Mouse (Mus musculus): ENCODE measurements around the gene Ntrk3. TPM values are rescaled to one million over a fixed set of nuclear protein-coding genes. Genes with fewer than 3 reads are reported as not detected.

Ntrk3 gene
- polyA plus RNA-seq, 1 experiment = 7.7 TPM

- H3K4me3 ChIP-seq (ENCODE audit: control insufficient read depth, low read depth, low read length) = no peak overlapping the region
- no peaks in the 10 kb centered on the region for H3K36me3 ChIP-seq (ENCODE audit: control insufficient read depth, insufficient read depth, low read length)
- H3K27me3 ChIP-seq (ENCODE audit: control insufficient read depth, insufficient read depth, low read length) = no peaks in the 10 kb centered on the region
- TF ChIP-seq POLR2A (IDR thresholded peaks at IDR 0.05; ENCODE audit: control insufficient read depth, low read depth, low read length) (no peak), CTCF (IDR thresholded peaks at IDR 0.05; ENCODE audit: control insufficient read depth, insufficient read depth, insufficient replicate concordance, low read depth, low read length) (no peak)
- H3K4me1 ChIP-seq (ENCODE audit: control insufficient read depth, insufficient read depth, low read length) = no peaks in the 10 kb centered on the region
- H3K27ac ChIP-seq (ENCODE audit: control insufficient read depth, insufficient read depth, low read depth, low read length) = no peak overlapping the region
Observed at GRCm38 (mm10) chr7:78376875-78377274, 360.9 kb downstream of the Ntrk3 start.

GRCm38 (mm10) chr7:78361341-78362309 lies 376.2 kb downstream of the Ntrk3 start:
- no peak overlapping the region for H3K4me3 ChIP-seq (ENCODE audit: control insufficient read depth, low read depth, low read length)
- H3K27ac ChIP-seq (ENCODE audit: control insufficient read depth, insufficient read depth, low read depth, low read length) = no peak overlapping the region
- no peaks in the 10 kb centered on the region for H3K36me3 ChIP-seq (ENCODE audit: control insufficient read depth, insufficient read depth, low read length)
- no peaks in the 10 kb centered on the region for H3K27me3 ChIP-seq (ENCODE audit: control insufficient read depth, insufficient read depth, low read length)
- TF ChIP-seq CTCF (IDR thresholded peaks at IDR 0.05; ENCODE audit: control insufficient read depth, insufficient read depth, insufficient replicate concordance, low read depth, low read length) (no peak), POLR2A (IDR thresholded peaks at IDR 0.05; ENCODE audit: control insufficient read depth, low read depth, low read length) (no peak)
- no peaks in the 10 kb centered on the region for H3K4me1 ChIP-seq (ENCODE audit: control insufficient read depth, insufficient read depth, low read length)

GRCm38 (mm10) chr7:78347464-78347863 lies 390.3 kb downstream of the Ntrk3 start:
- H3K27me3 ChIP-seq (ENCODE audit: control insufficient read depth, insufficient read depth, low read length) = no peaks in the 10 kb centered on the region
- H3K4me3 ChIP-seq (ENCODE audit: control insufficient read depth, low read depth, low read length) = no peak overlapping the region
- no peak overlapping the region for H3K27ac ChIP-seq (ENCODE audit: control insufficient read depth, insufficient read depth, low read depth, low read length)
- TF ChIP-seq CTCF (IDR thresholded peaks at IDR 0.05; ENCODE audit: control insufficient read depth, insufficient read depth, insufficient replicate concordance, low read depth, low read length) (no peak), POLR2A (IDR thresholded peaks at IDR 0.05; ENCODE audit: control insufficient read depth, low read depth, low read length) (no peak)
- H3K4me1 ChIP-seq (ENCODE audit: control insufficient read depth, insufficient read depth, low read length) = no peaks in the 10 kb centered on the region
- H3K36me3 ChIP-seq (ENCODE audit: control insufficient read depth, insufficient read depth, low read length) = no peaks in the 10 kb centered on the region

GRCm38 (mm10) chr7:78333422-78333821 lies 404.4 kb downstream of the Ntrk3 start:
- no peak for TF ChIP-seq CTCF (IDR thresholded peaks at IDR 0.05; ENCODE audit: control insufficient read depth, insufficient read depth, insufficient replicate concordance, low read depth, low read length)
- no peak for TF ChIP-seq POLR2A (IDR thresholded peaks at IDR 0.05; ENCODE audit: control insufficient read depth, low read depth, low read length)
- H3K27ac ChIP-seq (ENCODE audit: control insufficient read depth, insufficient read depth, low read depth, low read length) = no peak overlapping the region
- H3K4me3 ChIP-seq (ENCODE audit: control insufficient read depth, low read depth, low read length) = no peak overlapping the region
- no peaks in the 10 kb centered on the region for H3K4me1 ChIP-seq (ENCODE audit: control insufficient read depth, insufficient read depth, low read length)
- H3K27me3 ChIP-seq (ENCODE audit: control insufficient read depth, insufficient read depth, low read length) = no peaks in the 10 kb centered on the region
- H3K36me3 ChIP-seq (ENCODE audit: control insufficient read depth, insufficient read depth, low read length) = no peaks in the 10 kb centered on the region

- Histone ChIP-seq H3K27me3 (ENCODE audit: control insufficient read depth, insufficient read depth, low read length) (no peaks in the 10 kb centered on the region), H3K4me1 (ENCODE audit: control insufficient read depth, insufficient read depth, low read length) (no peaks in the 10 kb centered on the region), H3K4me3 (ENCODE audit: control insufficient read depth, low read depth, low read length) (no peak overlapping the region), H3K36me3 (ENCODE audit: control insufficient read depth, insufficient read depth, low read length) (no peaks in the 10 kb centered on the region), H3K27ac (ENCODE audit: control insufficient read depth, insufficient read depth, low read depth, low read length) (no peak overlapping the region)
- no peak for TF ChIP-seq CTCF (IDR thresholded peaks at IDR 0.05; ENCODE audit: control insufficient read depth, insufficient read depth, insufficient replicate concordance, low read depth, low read length)
- no peak for TF ChIP-seq POLR2A (IDR thresholded peaks at IDR 0.05; ENCODE audit: control insufficient read depth, low read depth, low read length)
Observed at GRCm38 (mm10) chr7:78328301-78328700, 409.5 kb downstream of the Ntrk3 start.

- Histone ChIP-seq H3K4me3 (ENCODE audit: control insufficient read depth, low read depth, low read length) (no peak overlapping the region), H3K27ac (ENCODE audit: control insufficient read depth, insufficient read depth, low read depth, low read length) (no peak overlapping the region)
- TF ChIP-seq POLR2A (IDR thresholded peaks at IDR 0.05; ENCODE audit: control insufficient read depth, low read depth, low read length) = no peak
- no peak for TF ChIP-seq CTCF (IDR thresholded peaks at IDR 0.05; ENCODE audit: control insufficient read depth, insufficient read depth, insufficient replicate concordance, low read depth, low read length)
Observed at GRCm38 (mm10) chr7:78326185-78326584, 411.6 kb downstream of the Ntrk3 start.

GRCm38 (mm10) chr7:78318640-78319039 lies 419.2 kb downstream of the Ntrk3 start:
- no peaks in the 10 kb centered on the region for H3K27me3 ChIP-seq (ENCODE audit: control insufficient read depth, insufficient read depth, low read length)
- no peaks in the 10 kb centered on the region for H3K36me3 ChIP-seq (ENCODE audit: control insufficient read depth, insufficient read depth, low read length)
- H3K4me1 ChIP-seq (ENCODE audit: control insufficient read depth, insufficient read depth, low read length) = no peaks in the 10 kb centered on the region
- no peak overlapping the region for H3K4me3 ChIP-seq (ENCODE audit: control insufficient read depth, low read depth, low read length)
- TF ChIP-seq CTCF (IDR thresholded peaks at IDR 0.05; ENCODE audit: control insufficient read depth, insufficient read depth, insufficient replicate concordance, low read depth, low read length) (no peak), POLR2A (IDR thresholded peaks at IDR 0.05; ENCODE audit: control insufficient read depth, low read depth, low read length) (no peak)
- no peak overlapping the region for H3K27ac ChIP-seq (ENCODE audit: control insufficient read depth, insufficient read depth, low read depth, low read length)

More at GRCm38 (mm10) chr7:78326185-78326584, 411.6 kb downstream of the Ntrk3 start:
- no peaks in the 10 kb centered on the region for H3K36me3 ChIP-seq (ENCODE audit: control insufficient read depth, insufficient read depth, low read length)
- no peaks in the 10 kb centered on the region for H3K27me3 ChIP-seq (ENCODE audit: control insufficient read depth, insufficient read depth, low read length)
- H3K4me1 ChIP-seq (ENCODE audit: control insufficient read depth, insufficient read depth, low read length) = no peaks in the 10 kb centered on the region

All from testis, adult 2 months (tissue).